Mouse (Mus musculus) neural tube, embryonic 14.5 days (tissue): ENCODE data around the gene Pde4dip. TPM values are rescaled to one million over a fixed set of nuclear protein-coding genes. Genes with fewer than 3 reads are reported as not detected.

Experiments
- ATAC-seq: fragments of 200-750 bp; cut with Nextera tagmentation; 2 replicates; pipeline ENCODE4 v1.8.0; 2017; ENCODE audit warnings: low read depth, mild to moderate bottlenecking, moderate TSS enrichment, moderate library complexity
- H3K27ac ChIP-seq: fragments of 300-500 bp; sonication (generic); 2 replicates; pipeline ENCODE4 v1.5.1; 2014; ENCODE audit warnings: low read depth, mild to moderate bottlenecking, control low read depth, low read length, moderate library complexity, mixed read lengths
- H3K27me3 ChIP-seq: fragments of 300-500 bp; sonication (generic); 2 replicates; pipeline ENCODE4 v1.6.1; 2014; ENCODE audit warnings: low read length; ENCODE audit not compliant: control insufficient read depth, insufficient read depth
- H3K36me3 ChIP-seq: fragments of 300-500 bp; sonication (generic); 2 replicates; pipeline ENCODE4 v1.6.1; 2014; ENCODE audit warnings: low read length, mixed read lengths; ENCODE audit not compliant: control insufficient read depth, insufficient read depth
- H3K4me1 ChIP-seq: fragments of 300-500 bp; sonication (generic); 2 replicates; pipeline ENCODE4 v1.6.1; 2014; ENCODE audit warnings: low read length; ENCODE audit not compliant: control insufficient read depth, insufficient read depth
- H3K4me2 ChIP-seq: fragments of 300-500 bp; sonication (generic); 2 replicates; pipeline ENCODE4 v1.6.1; 2014; ENCODE audit warnings: mild to moderate bottlenecking, low read depth, low read length, control low read depth
- H3K4me3 ChIP-seq: fragments of 300-500 bp; sonication (generic); 2 replicates; pipeline ENCODE4 v1.5.1; 2014; ENCODE audit warnings: low read depth, low read length, control low read depth, mixed read lengths
- H3K9ac ChIP-seq: fragments of 300-500 bp; sonication (generic); replicated peaks from 2 replicates; pipeline ENCODE4 v1.6.1; 2014; ENCODE audit warnings: low read depth, mild to moderate bottlenecking, control low read depth, low read length, mixed read lengths
- H3K9me3 ChIP-seq: fragments of 300-500 bp; sonication (generic); 2 replicates; pipeline ENCODE4 v1.6.1; 2016; ENCODE audit warnings: low read length; ENCODE audit not compliant: control insufficient read depth
- WGBS: fragments of 180-500 bp; shearing (Covaris S2); extraction: QIAGEN DNeasy Blood & Tissue Kit; methylation state at CpG from one replicate; pipeline ENCODE4 v1.1.7; 2014; 5-methylcytosine and 5-hydroxymethylcytosine counted together
- polyA plus RNA-seq: library from polyadenylated mRNA; unstranded; fragments of >200 nt; fragmentation: Nextera tagmentation; extraction: Ambion mirVana; gene quantifications from 2 replicates; pipeline ENCODE4 v1.2.1, GENCODE M21; 2014

Pde4dip gene
- polyA plus RNA-seq, 1 experiment from 2014 or later = 75.8 TPM

GRCm38 (mm10) chr3:97732622-97733021 is 155.9 kb downstream of the Pde4dip start:
- Histone ChIP-seq H3K4me1 (0 out of 2 replicates have a peak, but pooled peaks cover 3% of the 10 kb centered on the region), H3K27me3 (no peaks in the 10 kb centered on the region), H3K36me3 (peaks cover 4% of the 10 kb centered on the region; the same call in 1 of the 2 replicates), H3K4me3 (no peak overlapping the region), H3K9me3 (no peaks in the 10 kb centered on the region), H3K4me2 (no peak overlapping the region), H3K9ac (no peak overlapping the region), H3K27ac (no peak overlapping the region)
- no peak for ATAC-seq
- 90% methylated on average over 6 of the region's 6 CpGs for WGBS

- WGBS = 83% methylated on average over 7 of the region's 7 CpGs
Measured at GRCm38 (mm10) chr3:97730624-97731023, 157.9 kb downstream of the Pde4dip start.

GRCm38 (mm10) chr3:97730131-97730530 is 158.4 kb downstream of the Pde4dip start:
- ATAC-seq = no peak
- no peaks in the 10 kb centered on the region for H3K9me3 ChIP-seq
- H3K4me1 ChIP-seq = 0 out of 2 replicates have a peak, but pooled peaks cover 3% of the 10 kb centered on the region
- no peak overlapping the region for H3K27ac ChIP-seq
- H3K4me2 ChIP-seq = no peak overlapping the region
- H3K4me3 ChIP-seq = no peak overlapping the region
- no peaks in the 10 kb centered on the region for H3K36me3 ChIP-seq
- 59% methylated on average over 3 of the region's 3 CpGs for WGBS
- no peaks in the 10 kb centered on the region for H3K27me3 ChIP-seq
- H3K9ac ChIP-seq = no peak overlapping the region

More at GRCm38 (mm10) chr3:97730624-97731023, 157.9 kb downstream of the Pde4dip start:
- ATAC-seq = no peak
- Histone ChIP-seq H3K36me3 (no peaks in the 10 kb centered on the region), H3K27me3 (no peaks in the 10 kb centered on the region), H3K4me2 (no peak overlapping the region), H3K4me1 (0 out of 2 replicates have a peak, but pooled peaks cover 3% of the 10 kb centered on the region), H3K9me3 (no peaks in the 10 kb centered on the region), H3K9ac (no peak overlapping the region), H3K27ac (no peak overlapping the region), H3K4me3 (no peak overlapping the region)

- 81% methylated on average over 2 of the region's 2 CpGs for WGBS
- Histone ChIP-seq H3K9ac (no peak overlapping the region), H3K27me3 (no peaks in the 10 kb centered on the region), H3K4me3 (no peak overlapping the region), H3K4me1 (0 out of 2 replicates have a peak, but pooled peaks cover 3% of the 10 kb centered on the region), H3K9me3 (peaks cover 3% of the 10 kb centered on the region), H3K27ac (no peak overlapping the region), H3K36me3 (no peaks in the 10 kb centered on the region), H3K4me2 (no peak overlapping the region)
- no peak for ATAC-seq
Measured at GRCm38 (mm10) chr3:97727801-97728200, 160.7 kb downstream of the Pde4dip start.

- Histone ChIP-seq H3K9ac (no peak overlapping the region), H3K4me3 (no peak overlapping the region), H3K36me3 (peaks cover 2% of the 10 kb centered on the region; the same call in 1 of the 2 replicates), H3K27me3 (no peaks in the 10 kb centered on the region), H3K27ac (no peak overlapping the region), H3K9me3 (peaks cover 3% of the 10 kb centered on the region), H3K4me1 (no peaks in the 10 kb centered on the region), H3K4me2 (no peak overlapping the region)
- WGBS = 88% methylated on average over 9 of the region's 9 CpGs
- ATAC-seq = no peak
Measured at GRCm38 (mm10) chr3:97719116-97719515, 169.4 kb downstream of the Pde4dip start.

- ATAC-seq = no peak
- H3K27me3 ChIP-seq = no peaks in the 10 kb centered on the region
- no peak overlapping the region for H3K9ac ChIP-seq
- WGBS = 91% methylated on average over 1 of the region's 1 CpGs
- H3K36me3 ChIP-seq = peaks cover 2% of the 10 kb centered on the region; the same call in 1 of the 2 replicates
- H3K4me2 ChIP-seq = no peak overlapping the region
- no peak overlapping the region for H3K27ac ChIP-seq
- no peak overlapping the region for H3K4me3 ChIP-seq
- H3K9me3 ChIP-seq = no peaks in the 10 kb centered on the region
- H3K4me1 ChIP-seq = no peaks in the 10 kb centered on the region
Measured at GRCm38 (mm10) chr3:97715922-97716321, 172.6 kb downstream of the Pde4dip start.

GRCm38 (mm10) chr3:97710881-97711280 is 177.6 kb downstream of the Pde4dip start:
- ATAC-seq = no peak
- Histone ChIP-seq H3K27me3 (no peaks in the 10 kb centered on the region), H3K27ac (no peak overlapping the region), H3K36me3 (peaks cover 2% of the 10 kb centered on the region; the same call in 1 of the 2 replicates), H3K4me1 (no peaks in the 10 kb centered on the region), H3K9me3 (no peaks in the 10 kb centered on the region), H3K4me2 (no peak overlapping the region), H3K4me3 (no peak overlapping the region), H3K9ac (no peak overlapping the region)
- 64% methylated on average over 5 of the region's 5 CpGs for WGBS

- ATAC-seq = no peak
- 95% methylated on average over 11 of the region's 11 CpGs for WGBS
- Histone ChIP-seq H3K27ac (no peak overlapping the region), H3K9me3 (no peaks in the 10 kb centered on the region), H3K36me3 (peaks cover 2% of the 10 kb centered on the region; the same call in 1 of the 2 replicates), H3K9ac (no peak overlapping the region), H3K4me2 (no peak overlapping the region), H3K4me3 (no peak overlapping the region), H3K4me1 (no peaks in the 10 kb centered on the region), H3K27me3 (no peaks in the 10 kb centered on the region)
Measured at GRCm38 (mm10) chr3:97710134-97710533, 178.4 kb downstream of the Pde4dip start.

- no peak overlapping the region for H3K27ac ChIP-seq
- no peaks in the 10 kb centered on the region for H3K9me3 ChIP-seq
- H3K4me2 ChIP-seq = no peak overlapping the region
- 86% methylated on average over 4 of the region's 4 CpGs for WGBS
- H3K27me3 ChIP-seq = no peaks in the 10 kb centered on the region
- no peak for ATAC-seq
- H3K4me1 ChIP-seq = no peaks in the 10 kb centered on the region
- no peak overlapping the region for H3K9ac ChIP-seq
- peaks cover 6% of the 10 kb centered on the region; the same call in 1 of the 2 replicates for H3K36me3 ChIP-seq
- H3K4me3 ChIP-seq = no peak overlapping the region
Measured at GRCm38 (mm10) chr3:97706561-97706960, 181.9 kb downstream of the Pde4dip start.
